Mouse (Mus musculus): ENCODE results near the gene Sp3. TPM values are rescaled to one million over a fixed set of nuclear protein-coding genes. Genes with fewer than 3 reads are reported as not detected.

Sp3 gene
- polyA plus RNA-seq, 2 experiments: 19.0 to 35.0 TPM

GRCm38 (mm10) chr2:72915245-72915930 lies 64.9 kb downstream of the Sp3 start:
- no peak for DNase-seq (ENCODE audit: low read depth in 3 of 3, low spot score in 3 of 3)
- H3K27ac ChIP-seq: no peak overlapping the region
- H3K36me3 ChIP-seq (replicated peaks; ENCODE audit: control insufficient read depth, insufficient read depth, low read depth): no peaks in the 10 kb centered on the region
- no peaks in the 10 kb centered on the region for H3K9me3 ChIP-seq (ENCODE audit: control insufficient read depth, low read length)
- H3K4me3 ChIP-seq (ENCODE audit: insufficient read depth in 1 of 2, low read depth in 2 of 2, low read length in 2 of 2): no peak overlapping the region
- no peak overlapping the region for H3K4me2 ChIP-seq (ENCODE audit: low read depth)
- H3K4me1 ChIP-seq (replicated peaks; ENCODE audit: control insufficient read depth in 2 of 2, insufficient read depth in 2 of 2, low read length in 1 of 2): no peaks in the 10 kb centered on the region; a peak in 1 of 4 replicates
- no peaks in the 10 kb centered on the region for H3K27me3 ChIP-seq (ENCODE audit: control insufficient read depth, insufficient read depth, low read length)
- H3K9ac ChIP-seq (replicated peaks): no peak overlapping the region
- 70% methylated on average over 7 of the region's 7 CpGs for WGBS (ENCODE audit: insufficient replicate concordance)
- no peak for ATAC-seq (ENCODE audit: insufficient read depth)
- TF ChIP-seq EP300 (IDR thresholded peaks at IDR 0.05; ENCODE audit: low read depth) (no peak), CTCF (IDR thresholded peaks at IDR 0.05; ENCODE audit: low read depth) (no peak)

DNA sequence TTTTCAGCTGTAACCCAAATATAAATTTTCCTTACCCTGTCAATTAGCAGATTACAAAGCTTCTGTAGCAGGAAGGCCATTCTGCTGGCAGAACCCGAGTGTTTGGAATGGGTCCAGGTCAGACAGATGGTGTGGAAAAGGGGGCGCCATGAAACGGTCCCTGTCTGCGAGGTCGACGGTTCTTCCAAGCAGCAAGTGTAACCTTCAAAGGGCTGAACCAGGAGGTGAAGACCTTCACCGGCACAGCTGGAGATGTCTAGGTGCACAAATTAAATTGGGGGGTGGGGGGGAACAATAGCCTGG lies 66.8 kb downstream of the Sp3 start:
- TF ChIP-seq EP300 (IDR thresholded peaks at IDR 0.05; ENCODE audit: low read depth): no peak
- no peak for TF ChIP-seq CTCF (IDR thresholded peaks at IDR 0.05; ENCODE audit: low read depth)
- Histone ChIP-seq H3K4me3 (ENCODE audit: insufficient read depth in 1 of 2, low read depth in 2 of 2, low read length in 2 of 2) (no peak overlapping the region), H3K9ac (replicated peaks) (no peak overlapping the region), H3K9me3 (ENCODE audit: control insufficient read depth, low read length) (no peaks in the 10 kb centered on the region), H3K4me1 (replicated peaks; ENCODE audit: control insufficient read depth in 2 of 2, insufficient read depth in 2 of 2, low read length in 1 of 2) (no peaks in the 10 kb centered on the region; a peak in 1 of 4 replicates), H3K4me2 (ENCODE audit: low read depth) (no peak overlapping the region), H3K27ac (no peak overlapping the region), H3K27me3 (ENCODE audit: control insufficient read depth, insufficient read depth, low read length) (no peaks in the 10 kb centered on the region), H3K36me3 (replicated peaks; ENCODE audit: control insufficient read depth, insufficient read depth, low read depth) (no peaks in the 10 kb centered on the region)
- ATAC-seq (ENCODE audit: insufficient read depth): no peak
- WGBS (ENCODE audit: insufficient replicate concordance): 85% methylated on average over 7 of the region's 7 CpGs
- DNase-seq (ENCODE audit: low read depth in 3 of 3, low spot score in 3 of 3): no peak

GRCm38 (mm10) chr2:72912708-72913457 lies 67.4 kb downstream of the Sp3 start:
- Histone ChIP-seq H3K9ac (replicated peaks) (no peak overlapping the region), H3K9me3 (ENCODE audit: control insufficient read depth, low read length) (no peaks in the 10 kb centered on the region), H3K4me2 (ENCODE audit: low read depth) (no peak overlapping the region), H3K4me1 (replicated peaks; ENCODE audit: control insufficient read depth in 2 of 2, insufficient read depth in 2 of 2, low read length in 1 of 2) (no peaks in the 10 kb centered on the region; a peak in 1 of 4 replicates), H3K36me3 (replicated peaks; ENCODE audit: control insufficient read depth, insufficient read depth, low read depth) (no peaks in the 10 kb centered on the region), H3K27me3 (ENCODE audit: control insufficient read depth, insufficient read depth, low read length) (no peaks in the 10 kb centered on the region), H3K27ac (no peak overlapping the region), H3K4me3 (ENCODE audit: insufficient read depth in 1 of 2, low read depth in 2 of 2, low read length in 2 of 2) (no peak overlapping the region)
- ATAC-seq (ENCODE audit: insufficient read depth) (no peak), DNase-seq (ENCODE audit: low read depth in 3 of 3, low spot score in 3 of 3) (no peak)
- TF ChIP-seq CTCF (IDR thresholded peaks at IDR 0.05; ENCODE audit: low read depth) (no peak), EP300 (IDR thresholded peaks at IDR 0.05; ENCODE audit: low read depth) (no peak)
- WGBS (ENCODE audit: insufficient replicate concordance): 76% methylated on average over 11 of the region's 11 CpGs

DNA sequence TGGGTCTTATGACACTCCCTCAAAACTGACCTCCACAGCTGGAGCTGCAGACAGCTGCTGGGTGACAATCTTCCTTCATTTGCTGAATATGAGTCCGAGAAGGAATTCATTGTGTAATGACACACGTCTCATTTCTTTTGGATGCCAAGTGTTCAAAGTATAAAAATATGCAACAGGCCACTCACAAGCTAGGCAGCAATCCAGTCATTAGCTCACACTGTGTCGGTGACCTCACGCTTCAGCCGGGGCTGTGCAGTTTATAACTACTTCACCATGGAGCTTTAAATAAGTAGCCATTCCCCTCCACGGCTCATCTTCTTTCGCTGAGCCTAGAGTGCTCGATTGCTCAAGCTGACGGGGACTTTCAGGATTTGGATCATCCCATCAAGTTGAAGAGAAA lies 68.7 kb downstream of the Sp3 start:
- Histone ChIP-seq H3K27ac (no peak overlapping the region), H3K4me2 (ENCODE audit: low read depth) (no peak overlapping the region), H3K9ac (replicated peaks) (no peak overlapping the region), H3K9me3 (ENCODE audit: control insufficient read depth, low read length) (no peaks in the 10 kb centered on the region), H3K4me3 (ENCODE audit: insufficient read depth in 1 of 2, low read depth in 2 of 2, low read length in 2 of 2) (no peak overlapping the region), H3K27me3 (ENCODE audit: control insufficient read depth, insufficient read depth, low read length) (no peaks in the 10 kb centered on the region), H3K4me1 (replicated peaks; ENCODE audit: control insufficient read depth in 2 of 2, insufficient read depth in 2 of 2, low read length in 1 of 2) (peaks cover 0 to 4% of the 10 kb centered on the region in 2 experiments; a peak in 2 of 4 replicates), H3K36me3 (replicated peaks; ENCODE audit: control insufficient read depth, insufficient read depth, low read depth) (no peaks in the 10 kb centered on the region)
- WGBS (ENCODE audit: insufficient replicate concordance): 71% methylated on average over 9 of the region's 9 CpGs
- TF ChIP-seq EP300 (IDR thresholded peaks at IDR 0.05; ENCODE audit: low read depth): no peak
- TF ChIP-seq CTCF (IDR thresholded peaks at IDR 0.05; ENCODE audit: low read depth): no peak
- DNase-seq (ENCODE audit: low read depth in 3 of 3, low spot score in 3 of 3): no peak
- ATAC-seq (ENCODE audit: insufficient read depth): no peak

GRCm38 (mm10) chr2:72909046-72909445 lies 71.2 kb downstream of the Sp3 start:
- Histone ChIP-seq H3K27ac (no peak overlapping the region), H3K36me3 (replicated peaks; ENCODE audit: control insufficient read depth, insufficient read depth, low read depth) (no peaks in the 10 kb centered on the region), H3K27me3 (ENCODE audit: control insufficient read depth, insufficient read depth, low read length) (no peaks in the 10 kb centered on the region), H3K9ac (replicated peaks) (no peak overlapping the region), H3K4me3 (ENCODE audit: insufficient read depth in 1 of 2, low read depth in 2 of 2, low read length in 2 of 2) (no peak overlapping the region), H3K9me3 (ENCODE audit: control insufficient read depth, low read length) (no peaks in the 10 kb centered on the region), H3K4me2 (ENCODE audit: low read depth) (no peak overlapping the region), H3K4me1 (replicated peaks; ENCODE audit: control insufficient read depth in 2 of 2, insufficient read depth in 2 of 2, low read length in 1 of 2) (peaks cover 0 to 4% of the 10 kb centered on the region in 2 experiments; a peak in 2 of 4 replicates)
- 59% methylated on average over 4 of the region's 4 CpGs for WGBS (ENCODE audit: insufficient replicate concordance)
- ATAC-seq (ENCODE audit: insufficient read depth) (no peak), DNase-seq (ENCODE audit: low read depth in 3 of 3, low spot score in 3 of 3) (no peak)
- TF ChIP-seq CTCF (IDR thresholded peaks at IDR 0.05; ENCODE audit: low read depth): no peak
- TF ChIP-seq EP300 (IDR thresholded peaks at IDR 0.05; ENCODE audit: low read depth): no peak
